Mouse (Mus musculus) thymus, postnatal 4 days (tissue): Measurements from ENCODE around the gene Pdlim5.
A peak's percentile ranks its signal among the peaks of the same experiment; 100 is the strongest.

Source experiments
- DNase-seq: peaks from one replicate; pipeline ENCODE4 v3.0.0; 2021

Gene Pdlim5

GRCm38 (mm10) chr3:142334496-142334895 is 61.0 kb downstream of the Pdlim5 start:
- no peak for DNase-seq

- no peak for DNase-seq
Measured at GRCm38 (mm10) chr3:142333458-142333857, 62.0 kb downstream of the Pdlim5 start.

GRCm38 (mm10) chr3:142332716-142333115 is 62.8 kb downstream of the Pdlim5 start:
- DNase-seq, result no peak

- no peak for DNase-seq
Measured at GRCm38 (mm10) chr3:142331872-142332554, 63.5 kb downstream of the Pdlim5 start.

- DNase-seq, result no peak
Measured at GRCm38 (mm10) chr3:142330425-142330824, 65.1 kb downstream of the Pdlim5 start.

GRCm38 (mm10) chr3:142323592-142323991 is 71.9 kb downstream of the Pdlim5 start:
- no peak for DNase-seq

- no peak for DNase-seq
Measured at GRCm38 (mm10) chr3:142321930-142322329, 73.6 kb downstream of the Pdlim5 start.

- no peak for DNase-seq
Measured at GRCm38 (mm10) chr3:142318147-142318546, 77.3 kb downstream of the Pdlim5 start.

- no peak for DNase-seq
Measured at GRCm38 (mm10) chr3:142316138-142316740, 79.3 kb downstream of the Pdlim5 start.

- no peak for DNase-seq
Measured at GRCm38 (mm10) chr3:142311075-142311474, 84.4 kb downstream of the Pdlim5 start.

- DNase-seq, result no peak
Measured at GRCm38 (mm10) chr3:142310446-142310845, 85.0 kb downstream of the Pdlim5 start.

- DNase-seq, result no peak
Measured at GRCm38 (mm10) chr3:142295287-142295676, 100.2 kb downstream of the Pdlim5 start.

- DNase-seq, result peak; percentile 11
Measured at GRCm38 (mm10) chr3:142294616-142295286, 100.7 kb downstream of the Pdlim5 start.

- no peak for DNase-seq
Measured at GRCm38 (mm10) chr3:142293561-142293960, 101.9 kb downstream of the Pdlim5 start.

GRCm38 (mm10) chr3:142282706-142283105 is 112.8 kb downstream of the Pdlim5 start:
- peak; percentile 67 for DNase-seq

- DNase-seq, result no peak
Measured at GRCm38 (mm10) chr3:142281656-142282055, 113.8 kb downstream of the Pdlim5 start.

- DNase-seq, result peak; percentile 45
Measured at GRCm38 (mm10) chr3:142281093-142281445, 114.4 kb downstream of the Pdlim5 start.

GRCm38 (mm10) chr3:142280366-142281092 is 115.0 kb downstream of the Pdlim5 start:
- no peak for DNase-seq

GRCm38 (mm10) chr3:142279011-142279410 is 116.5 kb downstream of the Pdlim5 start:
- DNase-seq, result no peak

GRCm38 (mm10) chr3:142276506-142276905 is 119.0 kb downstream of the Pdlim5 start:
- DNase-seq, result no peak

GRCm38 (mm10) chr3:142274993-142275392 is 120.5 kb downstream of the Pdlim5 start:
- DNase-seq, result no peak

GRCm38 (mm10) chr3:142274451-142274850 is 121.0 kb downstream of the Pdlim5 start:
- DNase-seq, result no peak

- no peak for DNase-seq
Measured at GRCm38 (mm10) chr3:142273265-142273664, 122.2 kb downstream of the Pdlim5 start.

GRCm38 (mm10) chr3:142256371-142256770 is 139.1 kb downstream of the Pdlim5 start:
- DNase-seq, result no peak
